In the genomic region with DNA sequence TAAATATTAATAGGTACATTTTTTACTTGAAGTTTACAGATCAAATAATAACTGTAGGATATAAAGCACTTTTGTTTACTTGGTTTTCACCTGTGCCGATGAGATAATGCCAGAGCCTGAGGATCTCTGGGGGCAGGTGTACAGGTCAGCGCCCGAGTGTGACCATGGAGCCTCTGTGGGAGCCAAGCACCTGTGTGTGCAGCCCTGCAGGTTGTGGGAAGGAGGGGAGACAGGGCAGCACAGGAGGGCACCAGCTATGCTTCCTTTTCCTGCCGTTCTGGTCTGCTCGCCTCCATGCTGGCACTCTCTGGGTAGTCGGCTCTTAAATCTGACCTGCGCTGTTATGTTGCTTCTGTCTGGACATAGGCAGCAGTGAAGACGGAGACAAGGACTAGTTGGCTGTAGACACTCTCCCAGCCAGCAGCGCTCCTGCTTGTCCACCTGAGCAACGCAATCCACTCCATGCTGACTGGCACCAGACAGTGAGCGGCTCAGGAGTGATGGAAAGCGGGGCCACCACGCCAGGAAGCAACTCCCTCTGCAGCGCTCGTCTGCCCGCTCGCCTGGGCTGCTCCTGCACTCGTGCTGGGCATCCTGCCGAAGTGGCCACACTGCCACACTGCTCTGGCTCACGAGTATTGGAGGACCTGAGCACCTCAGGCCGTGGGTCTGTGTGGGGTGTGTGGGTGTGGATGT, we compare ENCODE assay signal across 23 mouse cellular contexts. TPM values are rescaled to one million over a fixed set of nuclear protein-coding genes. Genes with fewer than 3 reads are reported as not detected.
DNase-seq lines count a peak whose midpoint lies in the region; ATAC-seq and TF ChIP-seq lines count a peak whose summit lies in the region.
"Had no signal": no experiment of that assay in that cellular context is flagged by ENCODE, and none has a peak within 500 bp of the region (broad histone marks: within the 10 kb centered on the region; RNA-seq: fewer than 3 reads in every experiment).

No protein-coding gene starts in this region.

- TF ChIP-seq CTCF in intestine, postnatal 0 days (IDR thresholded peaks at IDR 0.05; ENCODE audit: low read depth), result no peak
- TF ChIP-seq CTCF in spleen, adult 2 months (IDR thresholded peaks at IDR 0.05; ENCODE audit: extremely low read depth, insufficient read depth, insufficient read length, insufficient replicate concordance), result no peak

- no peaks in the 10 kb centered on the region for H3K27me3 ChIP-seq in intestine, embryonic 15.5 days (replicated peaks)
- no peaks in the 10 kb centered on the region for H3K27me3 ChIP-seq in intestine, postnatal 0 days (replicated peaks; ENCODE audit: control insufficient read depth, insufficient read depth, low read length)
- no peaks in the 10 kb centered on the region for H3K27me3 ChIP-seq in spleen, adult 2 months (ENCODE audit: control insufficient read depth, insufficient read depth, low read length)
- H3K27me3 ChIP-seq in intestine, embryonic 16.5 days (replicated peaks; ENCODE audit: control insufficient read depth, insufficient read depth, low read length), result no peaks in the 10 kb centered on the region
- H3K27me3 ChIP-seq: embryonic facial prominence, embryonic 15.5 days; forebrain, embryonic 13.5 days; hindbrain, embryonic 15.5 days; liver, embryonic 12.5 days; neural tube, embryonic 12.5 days had no signal

- H3K36me3 ChIP-seq in intestine, embryonic 15.5 days, result peaks cover 13% of the 10 kb centered on the region
- peaks cover 38% of the 10 kb centered on the region for H3K36me3 ChIP-seq in intestine, postnatal 0 days (ENCODE audit: control insufficient read depth, insufficient read depth)
- H3K36me3 ChIP-seq in spleen, adult 2 months (ENCODE audit: control insufficient read depth, insufficient read depth, low read length), result peaks cover 9% of the 10 kb centered on the region
- peaks cover 5% of the 10 kb centered on the region; the same call in 1 of the 2 replicates for H3K36me3 ChIP-seq in intestine, embryonic 16.5 days (ENCODE audit: control insufficient read depth, insufficient read depth, low read length)

- DNase-seq in spleen, adult 2 months (ENCODE audit: low read depth in 1 of 2, low spot score in 2 of 2), result peak in 1 of 2 experiments; percentile 29
- no peak for DNase-seq in spleen, postnatal 14 days (ENCODE audit: low spot score in 2 of 2)
- DNase-seq in left cerebral cortex, adult 18-20 months (ENCODE audit: low spot score in 2 of 2), result no peak
- DNase-seq: adrenal gland, adult 2 months; cerebellum, adult 11-12 months; embryo, embryonic 11 days; heart, postnatal 14 days; kidney, adult 9 months; right cerebral cortex, postnatal 25 days; thymus, postnatal 14 days had no signal

- no peak overlapping the region for H3K4me3 ChIP-seq in intestine, embryonic 15.5 days (replicated peaks)
- no peak overlapping the region for H3K4me3 ChIP-seq in intestine, postnatal 0 days (ENCODE audit: low read depth, low read length)
- H3K4me3 ChIP-seq in spleen, adult 2 months (ENCODE audit: extremely low read depth, insufficient read depth, insufficient read length), result no peak overlapping the region
- peak overlapping the region; percentile 12; the same call in 1 of the 2 replicates for H3K4me3 ChIP-seq in intestine, embryonic 16.5 days (ENCODE audit: low read length)
- H3K4me3 ChIP-seq: embryonic facial prominence, embryonic 15.5 days; forebrain, embryonic 13.5 days; heart, embryonic 10.5 days; hindbrain, embryonic 15.5 days; left cerebral cortex, adult 2 months; liver, embryonic 12.5 days; neural tube, embryonic 12.5 days had no signal

- WGBS in intestine, embryonic 15.5 days, result 86% methylated on average over 21 of the region's 21 CpGs
- 89% methylated on average over 21 of the region's 21 CpGs for WGBS in intestine, postnatal 0 days
- WGBS in spleen, adult 2 months, result 48% methylated on average over 21 of the region's 21 CpGs
- WGBS in intestine, embryonic 16.5 days, result 89% methylated on average over 21 of the region's 21 CpGs

- H3K9ac ChIP-seq in intestine, embryonic 15.5 days, result no peak overlapping the region
- no peak overlapping the region for H3K9ac ChIP-seq in intestine, postnatal 0 days (ENCODE audit: low read depth, low read length)
- H3K9ac ChIP-seq in intestine, embryonic 16.5 days (ENCODE audit: low read depth, low read length), result no peak overlapping the region
- H3K9ac ChIP-seq: embryonic facial prominence, embryonic 15.5 days; forebrain, embryonic 13.5 days; hindbrain, embryonic 15.5 days; liver, embryonic 12.5 days; neural tube, embryonic 12.5 days had no signal

- H3K4me1 ChIP-seq in intestine, embryonic 15.5 days (replicated peaks), result peaks cover 7% of the 10 kb centered on the region
- H3K4me1 ChIP-seq in intestine, postnatal 0 days (replicated peaks; ENCODE audit: control insufficient read depth, insufficient read depth, low read length), result no peaks in the 10 kb centered on the region
- H3K4me1 ChIP-seq in spleen, adult 2 months (ENCODE audit: control insufficient read depth, insufficient read depth, insufficient read length), result peaks cover 21% of the 10 kb centered on the region
- peaks cover 5% of the 10 kb centered on the region for H3K4me1 ChIP-seq in intestine, embryonic 16.5 days (ENCODE audit: control insufficient read depth, insufficient read depth, low read length)
- H3K4me1 ChIP-seq: forebrain, embryonic 13.5 days had no signal

- no peaks in the 10 kb centered on the region for H3K9me3 ChIP-seq in intestine, embryonic 15.5 days
- H3K9me3 ChIP-seq in intestine, postnatal 0 days (ENCODE audit: control insufficient read depth), result no peaks in the 10 kb centered on the region
- no peaks in the 10 kb centered on the region for H3K9me3 ChIP-seq in intestine, embryonic 16.5 days (ENCODE audit: control insufficient read depth, low read length)
- H3K9me3 ChIP-seq: embryonic facial prominence, embryonic 15.5 days; forebrain, embryonic 13.5 days; heart, embryonic 10.5 days; hindbrain, embryonic 15.5 days; liver, embryonic 12.5 days; neural tube, embryonic 12.5 days had no signal

- H3K27ac ChIP-seq in intestine, embryonic 15.5 days, result peak overlapping the region; percentile 23; the same call in 1 of the 2 replicates
- H3K27ac ChIP-seq in intestine, postnatal 0 days (ENCODE audit: low read depth, low read length), result no peak overlapping the region; the same call in 1 of the 2 replicates
- H3K27ac ChIP-seq in spleen, adult 2 months (ENCODE audit: insufficient read depth, low read length), result peak overlapping the region; percentile 17
- no peak overlapping the region for H3K27ac ChIP-seq in intestine, embryonic 16.5 days (ENCODE audit: low read length)
- H3K27ac ChIP-seq: embryonic facial prominence, embryonic 15.5 days; forebrain, embryonic 13.5 days; heart, embryonic 10.5 days; hindbrain, embryonic 15.5 days; left cerebral cortex, adult 2 months; liver, embryonic 12.5 days; neural tube, embryonic 12.5 days had no signal

- no peak overlapping the region for H3K4me2 ChIP-seq in intestine, embryonic 15.5 days (replicated peaks)
- H3K4me2 ChIP-seq in intestine, postnatal 0 days (replicated peaks; ENCODE audit: low read depth), result no peak overlapping the region
- no peak overlapping the region for H3K4me2 ChIP-seq in intestine, embryonic 16.5 days (ENCODE audit: low read depth, low read length)
- H3K4me2 ChIP-seq: embryonic facial prominence, embryonic 15.5 days; forebrain, embryonic 13.5 days; hindbrain, embryonic 15.5 days; liver, embryonic 12.5 days; neural tube, embryonic 12.5 days had no signal

- peak; percentile 61 for ATAC-seq in intestine, embryonic 15.5 days
- ATAC-seq in intestine, postnatal 0 days, result no peak
- ATAC-seq in intestine, embryonic 16.5 days, result peak; percentile 71
- no peak for ATAC-seq in megakaryocyte, adult 5-6 weeks (ENCODE audit: poor library complexity, severe bottlenecking)
- ATAC-seq: CD4-positive, CD25-positive, alpha-beta regulatory T cell, adult 4 months; forebrain, embryonic 13.5 days; liver, embryonic 12.5 days had no signal

- TF ChIP-seq POLR2A in spleen, adult 2 months (IDR thresholded peaks at IDR 0.05; ENCODE audit: low read depth, low read length), result no peak

RNA-seq across cellular contexts. Expression of gene Bhlha15, which starts 5.6 kb away (rescaled TPM):
- polyA plus RNA-seq in intestine, embryonic 15.5 days (2015; fragmentation: Nextera tagmentation; extraction: Ambion mirVana), result 7.6 and 15.3 TPM in 2 replicates
- polyA plus RNA-seq in intestine, postnatal 0 days (2015; fragmentation: Nextera tagmentation; extraction: Ambion mirVana), result 0.13 and 0.16 TPM in 2 replicates
- 6.1 and 7.6 TPM in 2 replicates for polyA plus RNA-seq in spleen, adult 2 months (2012; rRNA removed)
- 10.2 and 13.0 TPM in 2 replicates for polyA plus RNA-seq in intestine, embryonic 16.5 days (2015; fragmentation: Nextera tagmentation; extraction: Ambion mirVana)
- total RNA-seq in megakaryocyte, adult 5-6 weeks (2015), result 0.07 and 0.16 TPM in 2 replicates
- total RNA-seq in megakaryocyte, adult 5-6 weeks (2017), result 0.07 TPM in 1 of 2 replicates, not detected in the other
- total RNA-seq in left cerebral cortex, adult 18-20 months (2021), result under 1 TPM; 0.16 to 0.30 TPM
- total RNA-seq: gastrocnemius, postnatal 36 days; heart, postnatal 14 days had no signal

RNA-seq across cellular contexts. Expression of gene Tecpr1, which starts 38.9 kb away (rescaled TPM):
- 17.3 and 19.9 TPM in 2 replicates for polyA plus RNA-seq in intestine, embryonic 15.5 days (2015; fragmentation: Nextera tagmentation; extraction: Ambion mirVana)
- polyA plus RNA-seq in intestine, postnatal 0 days (2015; fragmentation: Nextera tagmentation; extraction: Ambion mirVana), result 10.7 and 12.5 TPM in 2 replicates
- polyA plus RNA-seq in spleen, adult 2 months (2012; rRNA removed), result 71.1 and 73.9 TPM in 2 replicates
- polyA plus RNA-seq in intestine, embryonic 16.5 days (2015; fragmentation: Nextera tagmentation; extraction: Ambion mirVana), result 19.3 and 20.4 TPM in 2 replicates
- 6.0 and 9.8 TPM in 2 replicates for total RNA-seq in megakaryocyte, adult 5-6 weeks (2015)
- 8.0 and 13.0 TPM in 2 replicates for total RNA-seq in megakaryocyte, adult 5-6 weeks (2017)
- 10 to 100 TPM; 91.9 to 92.5 TPM for total RNA-seq in left cerebral cortex, adult 18-20 months (2021)

RNA-seq across cellular contexts. Expression of gene Bri3, which starts 59.7 kb away (rescaled TPM):
- polyA plus RNA-seq in intestine, embryonic 15.5 days (2015; fragmentation: Nextera tagmentation; extraction: Ambion mirVana), result 130 and 133 TPM in 2 replicates
- 313 and 341 TPM in 2 replicates for polyA plus RNA-seq in intestine, postnatal 0 days (2015; fragmentation: Nextera tagmentation; extraction: Ambion mirVana)
- polyA plus RNA-seq in spleen, adult 2 months (2012; rRNA removed), result 50.2 and 60.3 TPM in 2 replicates
- 111 and 142 TPM in 2 replicates for polyA plus RNA-seq in intestine, embryonic 16.5 days (2015; fragmentation: Nextera tagmentation; extraction: Ambion mirVana)
- 86.8 and 91.0 TPM in 2 replicates for total RNA-seq in megakaryocyte, adult 5-6 weeks (2015)
- total RNA-seq in megakaryocyte, adult 5-6 weeks (2017), result 20.1 and 33.8 TPM in 2 replicates
- total RNA-seq in left cerebral cortex, adult 18-20 months (2021), result 10 to 100 TPM; 67.8 to 73.6 TPM

Comparison
In these comparisons a context has a peak if more than half of its experiments do, and no peak if none do; other contexts are left out.
1. ATAC-seq: peak in intestine, embryonic 15.5 days (single experiment) and intestine, embryonic 16.5 days (single experiment); none in intestine, postnatal 0 days (single experiment) and megakaryocyte, adult 5-6 weeks (single experiment).
2. H3K27ac ChIP-seq: peak in intestine, embryonic 15.5 days (single experiment) and spleen, adult 2 months (single experiment); none in intestine, postnatal 0 days (single experiment) and intestine, embryonic 16.5 days (single experiment).